14 mouse cellular contexts compared by ENCODE assay signal in the genomic region with DNA sequence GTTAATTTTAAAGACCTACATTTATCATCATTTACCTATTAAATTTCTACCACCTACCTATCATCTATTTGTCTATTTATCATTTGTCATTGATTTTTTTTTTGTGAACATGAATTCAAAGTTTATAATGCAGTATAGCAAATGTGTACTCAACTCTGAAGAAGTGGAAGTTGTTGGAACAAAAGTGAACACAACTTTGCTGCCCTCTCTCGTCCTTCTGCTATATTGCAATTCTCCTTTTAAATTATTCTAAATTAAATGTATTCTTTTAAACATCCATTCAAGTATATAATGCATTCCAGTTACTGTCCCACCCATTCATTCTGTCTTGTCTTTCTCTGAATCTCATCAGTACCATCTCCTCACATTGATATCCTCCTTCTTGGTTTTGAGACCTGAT. TPM values are rescaled to one million over a fixed set of nuclear protein-coding genes. Genes with fewer than 3 reads are reported as not detected.
A peak's percentile ranks its signal among the peaks of the same experiment; 100 is the strongest.
DNase-seq lines count a peak whose midpoint lies in the region; ATAC-seq and TF ChIP-seq lines count a peak whose summit lies in the region.
"Had no signal": no experiment of that assay in that cellular context is flagged by ENCODE, and none has a peak within 500 bp of the region (broad histone marks: within the 10 kb centered on the region; RNA-seq: fewer than 3 reads in every experiment).

No protein-coding gene starts in this region.

- H3K4me1 ChIP-seq in heart, embryonic 11.5 days (ENCODE audit: control insufficient read depth, insufficient read depth, low read length), result no peaks in the 10 kb centered on the region
- no peaks in the 10 kb centered on the region for H3K4me1 ChIP-seq in midbrain, postnatal 0 days (ENCODE audit: insufficient read depth, low read length)
- no peaks in the 10 kb centered on the region for H3K4me1 ChIP-seq in midbrain, embryonic 16.5 days (ENCODE audit: control insufficient read depth, insufficient read depth, low read length)

- TF ChIP-seq CTCF in midbrain, postnatal 0 days (IDR thresholded peaks at IDR 0.05), result peak; percentile 78

- H3K9me3 ChIP-seq in heart, embryonic 11.5 days (replicated peaks; ENCODE audit: control insufficient read depth, low read length), result no peaks in the 10 kb centered on the region
- H3K9me3 ChIP-seq in midbrain, postnatal 0 days (ENCODE audit: low read length), result no peaks in the 10 kb centered on the region
- no peaks in the 10 kb centered on the region for H3K9me3 ChIP-seq in midbrain, embryonic 16.5 days (replicated peaks; ENCODE audit: control insufficient read depth, low read length, poor library complexity, severe bottlenecking)
- H3K9me3 ChIP-seq: megakaryocyte, embryonic 14.5 days had no signal

- no peaks in the 10 kb centered on the region for H3K27me3 ChIP-seq in heart, embryonic 11.5 days (ENCODE audit: control insufficient read depth, insufficient read depth, low read length)
- no peaks in the 10 kb centered on the region for H3K27me3 ChIP-seq in midbrain, postnatal 0 days (ENCODE audit: insufficient read depth, low read length)
- H3K27me3 ChIP-seq in midbrain, embryonic 16.5 days (ENCODE audit: control insufficient read depth, insufficient read depth, low read depth, low read length), result no peaks in the 10 kb centered on the region
- H3K27me3 ChIP-seq: megakaryocyte, embryonic 14.5 days had no signal

- intact Hi-C loops in heart, postnatal 25 days (cut with DNase I), result loop anchor here (5.0 kb wide), 1 partner anchor 81 kb away; the partner anchor contains the start of gene Olfr67

- no peak for DNase-seq in heart, postnatal 25 days (ENCODE audit: low spot score)
- DNase-seq in midbrain, postnatal 0 days (ENCODE audit: low spot score), result peak; percentile 69
- no peak for DNase-seq in layer of hippocampus, adult 8-10 months (ENCODE audit: low spot score in 2 of 2)
- DNase-seq: gastrocnemius, postnatal 14 days; layer of hippocampus, postnatal 36 days had no signal

- H3K4me3 ChIP-seq in heart, embryonic 11.5 days (ENCODE audit: low read depth, low read length), result no peak overlapping the region
- no peak overlapping the region for H3K4me3 ChIP-seq in midbrain, postnatal 0 days (ENCODE audit: low read depth, low read length)
- no peak overlapping the region for H3K4me3 ChIP-seq in midbrain, embryonic 16.5 days (ENCODE audit: low read depth, low read length)
- H3K4me3 ChIP-seq: megakaryocyte, embryonic 14.5 days had no signal

- no peaks in the 10 kb centered on the region for H3K36me3 ChIP-seq in heart, embryonic 11.5 days (ENCODE audit: control insufficient read depth, insufficient read depth, low read length)
- H3K36me3 ChIP-seq in midbrain, postnatal 0 days (ENCODE audit: insufficient read depth, low read length), result no peaks in the 10 kb centered on the region
- H3K36me3 ChIP-seq in midbrain, embryonic 16.5 days (ENCODE audit: control insufficient read depth, insufficient read depth, low read length), result no peaks in the 10 kb centered on the region

- 0 out of 2 replicates have a peak overlapping the region, but pooled peaks have one; percentile 7 for H3K27ac ChIP-seq in heart, embryonic 11.5 days (ENCODE audit: low read depth, low read length)
- H3K27ac ChIP-seq in midbrain, postnatal 0 days (ENCODE audit: low read depth, low read length), result no peak overlapping the region
- no peak overlapping the region for H3K27ac ChIP-seq in midbrain, embryonic 16.5 days (ENCODE audit: low read length)

- H3K9ac ChIP-seq in heart, embryonic 11.5 days (ENCODE audit: low read depth, low read length), result no peak overlapping the region
- no peak overlapping the region for H3K9ac ChIP-seq in midbrain, postnatal 0 days (replicated peaks; ENCODE audit: low read length, poor library complexity, severe bottlenecking)
- H3K9ac ChIP-seq in midbrain, embryonic 16.5 days (ENCODE audit: low read depth, low read length), result no peak overlapping the region

- 2% methylated on average over 1 of the region's 1 CpGs for WGBS in heart, embryonic 11.5 days (ENCODE audit: insufficient replicate concordance)
- 6% methylated on average over 1 of the region's 1 CpGs for WGBS in midbrain, postnatal 0 days
- WGBS in midbrain, embryonic 16.5 days, result 14% methylated on average over 1 of the region's 1 CpGs

- no peak for ATAC-seq in heart, embryonic 11.5 days (replicated peaks; ENCODE audit: insufficient number of reproducible peaks, low FRiP score, low TSS enrichment)
- ATAC-seq in midbrain, postnatal 0 days (ENCODE audit: low FRiP score), result no peak
- no peak for ATAC-seq in midbrain, embryonic 16.5 days
- ATAC-seq in erythroblast, adult 5-6 weeks (replicated peaks; ENCODE audit: low FRiP score, poor library complexity, severe bottlenecking), result 0 out of 2 replicates have a peak, but pooled peaks have one; percentile 34
- peak; percentile 56 for ATAC-seq in megakaryocyte progenitor cell, adult 5-6 weeks (replicated peaks; ENCODE audit: poor library complexity)
- ATAC-seq in activated CD4-positive, CD25-positive, alpha-beta regulatory T cell, adult 4 months, result no peak
- ATAC-seq: inflammation-experienced regulatory T-cells, adult 6 months had no signal

- no peak overlapping the region for H3K4me2 ChIP-seq in heart, embryonic 11.5 days
- no peak overlapping the region for H3K4me2 ChIP-seq in midbrain, postnatal 0 days (ENCODE audit: low read depth, low read length, poor library complexity, severe bottlenecking)
- no peak overlapping the region for H3K4me2 ChIP-seq in midbrain, embryonic 16.5 days (ENCODE audit: low read length)

RNA-seq across cellular contexts. Expression of gene Olfr66, which starts 13.0 kb away (rescaled TPM):
- not detected in 2 replicates for polyA plus RNA-seq in heart, embryonic 11.5 days (2014; fragmentation: Nextera tagmentation; extraction: Ambion mirVana)
- total RNA-seq in heart, postnatal 25 days (2021), result not detected
- total RNA-seq in midbrain, postnatal 0 days (2014; rRNA removed), result not detected in 2 replicates
- not detected in 2 replicates for polyA plus RNA-seq in midbrain, postnatal 0 days (2015; fragmentation: Nextera tagmentation; extraction: Ambion mirVana)
- polyA plus RNA-seq in midbrain, embryonic 16.5 days (2015; fragmentation: Nextera tagmentation; extraction: Ambion mirVana), result not detected in 2 replicates
- total RNA-seq in erythroblast, adult 5-6 weeks (2015; ENCODE audit: low replicate concordance), result not detected in 2 replicates
- total RNA-seq in erythroblast, adult 5-6 weeks (2017; ENCODE audit: low replicate concordance), result not detected in 2 replicates
- total RNA-seq in megakaryocyte progenitor cell, adult 5-6 weeks (2015), result not detected in 2 replicates
- not detected in 2 replicates for total RNA-seq in megakaryocyte progenitor cell, adult 5-6 weeks (2017)
- under 1 TPM in 1 of 2 experiments, not detected in 1; 0.19 TPM for polyA plus RNA-seq in activated CD4-positive, CD25-positive, alpha-beta regulatory T cell, adult 4 months (2017; shearing (Covaris generic))
- total RNA-seq in layer of hippocampus, adult 8-10 months (2022), result not detected
- total RNA-seq: gastrocnemius, postnatal 14 days; layer of hippocampus, postnatal 36 days had no signal
- polyA plus RNA-seq: cortical plate, adult 2 months; inflammation-experienced regulatory T-cells, adult 6 months; neural tube, embryonic 14.5 days had no signal

RNA-seq across cellular contexts. Expression of gene Hbb-y, which starts 20.0 kb away (rescaled TPM):
- 35,401 and 41,924 TPM in 2 replicates for polyA plus RNA-seq in heart, embryonic 11.5 days (2014; fragmentation: Nextera tagmentation; extraction: Ambion mirVana)
- total RNA-seq in heart, postnatal 25 days (2021), result not detected
- total RNA-seq in midbrain, postnatal 0 days (2014; rRNA removed), result 1.0 TPM in 1 of 2 replicates, not detected in the other
- polyA plus RNA-seq in midbrain, postnatal 0 days (2015; fragmentation: Nextera tagmentation; extraction: Ambion mirVana), result 1.1 TPM in 1 of 2 replicates, not detected in the other
- polyA plus RNA-seq in midbrain, embryonic 16.5 days (2015; fragmentation: Nextera tagmentation; extraction: Ambion mirVana), result 6.2 and 23.2 TPM in 2 replicates
- total RNA-seq in erythroblast, adult 5-6 weeks (2015; ENCODE audit: low replicate concordance), result 2.9 and 8.6 TPM in 2 replicates
- total RNA-seq in erythroblast, adult 5-6 weeks (2017; ENCODE audit: low replicate concordance), result not detected in 2 replicates
- not detected in 2 replicates for total RNA-seq in megakaryocyte progenitor cell, adult 5-6 weeks (2015)
- total RNA-seq in megakaryocyte progenitor cell, adult 5-6 weeks (2017), result not detected in 2 replicates
- not detected for polyA plus RNA-seq in activated CD4-positive, CD25-positive, alpha-beta regulatory T cell, adult 4 months (2017; shearing (Covaris generic))
- not detected for total RNA-seq in layer of hippocampus, adult 8-10 months (2022)
- total RNA-seq: gastrocnemius, postnatal 14 days; layer of hippocampus, postnatal 36 days had no signal
- polyA plus RNA-seq: inflammation-experienced regulatory T-cells, adult 6 months had no signal

RNA-seq across cellular contexts. Expression of gene Olfr64, which starts 21.2 kb away (rescaled TPM):
- not detected in 2 replicates for polyA plus RNA-seq in heart, embryonic 11.5 days (2014; fragmentation: Nextera tagmentation; extraction: Ambion mirVana)
- not detected for total RNA-seq in heart, postnatal 25 days (2021)
- 0.05 TPM in 1 of 2 replicates, not detected in the other for total RNA-seq in midbrain, postnatal 0 days (2014; rRNA removed)
- polyA plus RNA-seq in midbrain, postnatal 0 days (2015; fragmentation: Nextera tagmentation; extraction: Ambion mirVana), result not detected in 2 replicates
- not detected in 2 replicates for polyA plus RNA-seq in midbrain, embryonic 16.5 days (2015; fragmentation: Nextera tagmentation; extraction: Ambion mirVana)
- not detected in 2 replicates for total RNA-seq in erythroblast, adult 5-6 weeks (2015; ENCODE audit: low replicate concordance)
- total RNA-seq in erythroblast, adult 5-6 weeks (2017; ENCODE audit: low replicate concordance), result 0.14 and 0.34 TPM in 2 replicates
- not detected in 2 replicates for total RNA-seq in megakaryocyte progenitor cell, adult 5-6 weeks (2015)
- not detected in 2 replicates for total RNA-seq in megakaryocyte progenitor cell, adult 5-6 weeks (2017)
- polyA plus RNA-seq in activated CD4-positive, CD25-positive, alpha-beta regulatory T cell, adult 4 months (2017; shearing (Covaris generic)), result not detected
- total RNA-seq in layer of hippocampus, adult 8-10 months (2022), result not detected
- total RNA-seq: gastrocnemius, postnatal 14 days; layer of hippocampus, postnatal 36 days had no signal
- polyA plus RNA-seq: cortical plate, adult 2 months; inflammation-experienced regulatory T-cells, adult 6 months; neural tube, embryonic 14.5 days had no signal

RNA-seq across cellular contexts. Expression of gene Hbb-bh1, which starts 30.1 kb away (rescaled TPM):
- 7,786 and 8,740 TPM in 2 replicates for polyA plus RNA-seq in heart, embryonic 11.5 days (2014; fragmentation: Nextera tagmentation; extraction: Ambion mirVana)
- not detected for total RNA-seq in heart, postnatal 25 days (2021)
- not detected in 2 replicates for total RNA-seq in midbrain, postnatal 0 days (2014; rRNA removed)
- not detected in 2 replicates for polyA plus RNA-seq in midbrain, postnatal 0 days (2015; fragmentation: Nextera tagmentation; extraction: Ambion mirVana)
- polyA plus RNA-seq in midbrain, embryonic 16.5 days (2015; fragmentation: Nextera tagmentation; extraction: Ambion mirVana), result not detected in 2 replicates
- total RNA-seq in erythroblast, adult 5-6 weeks (2015; ENCODE audit: low replicate concordance), result not detected in 2 replicates
- not detected in 2 replicates for total RNA-seq in erythroblast, adult 5-6 weeks (2017; ENCODE audit: low replicate concordance)
- not detected in 2 replicates for total RNA-seq in megakaryocyte progenitor cell, adult 5-6 weeks (2015)
- total RNA-seq in megakaryocyte progenitor cell, adult 5-6 weeks (2017), result not detected in 2 replicates
- not detected for polyA plus RNA-seq in activated CD4-positive, CD25-positive, alpha-beta regulatory T cell, adult 4 months (2017; shearing (Covaris generic))
- not detected for total RNA-seq in layer of hippocampus, adult 8-10 months (2022)
- total RNA-seq: gastrocnemius, postnatal 14 days; layer of hippocampus, postnatal 36 days had no signal
- polyA plus RNA-seq: cortical plate, adult 2 months; inflammation-experienced regulatory T-cells, adult 6 months had no signal

RNA-seq across cellular contexts. Expression of gene Olfr65, which starts 30.2 kb away (rescaled TPM):
- not detected in 2 replicates for polyA plus RNA-seq in heart, embryonic 11.5 days (2014; fragmentation: Nextera tagmentation; extraction: Ambion mirVana)
- total RNA-seq in heart, postnatal 25 days (2021), result not detected
- not detected in 2 replicates for total RNA-seq in midbrain, postnatal 0 days (2014; rRNA removed)
- polyA plus RNA-seq in midbrain, postnatal 0 days (2015; fragmentation: Nextera tagmentation; extraction: Ambion mirVana), result not detected in 2 replicates
- not detected in 2 replicates for polyA plus RNA-seq in midbrain, embryonic 16.5 days (2015; fragmentation: Nextera tagmentation; extraction: Ambion mirVana)
- total RNA-seq in erythroblast, adult 5-6 weeks (2015; ENCODE audit: low replicate concordance), result not detected in 2 replicates
- total RNA-seq in erythroblast, adult 5-6 weeks (2017; ENCODE audit: low replicate concordance), result 0.28 TPM in 1 of 2 replicates, not detected in the other
- not detected in 2 replicates for total RNA-seq in megakaryocyte progenitor cell, adult 5-6 weeks (2015)
- not detected in 2 replicates for total RNA-seq in megakaryocyte progenitor cell, adult 5-6 weeks (2017)
- polyA plus RNA-seq in activated CD4-positive, CD25-positive, alpha-beta regulatory T cell, adult 4 months (2017; shearing (Covaris generic)), result not detected
- total RNA-seq in layer of hippocampus, adult 8-10 months (2022), result not detected
- total RNA-seq: gastrocnemius, postnatal 14 days; layer of hippocampus, postnatal 36 days had no signal
- polyA plus RNA-seq: cortical plate, adult 2 months; inflammation-experienced regulatory T-cells, adult 6 months; neural tube, embryonic 14.5 days had no signal

Comparison
In these comparisons a context has a peak if more than half of its experiments do, and no peak if none do; other contexts are left out.
1. ATAC-seq: peak in erythroblast, adult 5-6 weeks (single experiment) and megakaryocyte progenitor cell, adult 5-6 weeks (single experiment); none in heart, embryonic 11.5 days (single experiment), midbrain, postnatal 0 days (single experiment), midbrain, embryonic 16.5 days (single experiment) and activated CD4-positive, CD25-positive, alpha-beta regulatory T cell, adult 4 months (single experiment).